Mouse (Mus musculus) MEL (cell line): ENCODE results near the gene Gtf2h1.

ENCODE experiments used
- POLR2A ChIP-seq, 2 experiments: IDR thresholded peaks; 2 replicates each; pipeline ENCODE4 v1.6.1; 2011 to 2012; ENCODE audit warnings: low read length in 2 of 2, mild to moderate bottlenecking in 2 of 2, control low read depth in 1 of 2, improper control_type of control experiment in 1 of 2, low read depth in 1 of 2, moderate library complexity in 1 of 2; ENCODE audit not compliant: control insufficient read depth in 1 of 2, insufficient read depth in 1 of 2, poor library complexity in 1 of 2
- TAL1 ChIP-seq: IDR thresholded peaks from 2 replicates; pipeline ENCODE4 v1.6.1; 2012; ENCODE audit warnings: mild to moderate bottlenecking, inconsistent platforms, low read length, moderate library complexity, mixed read lengths

DNA sequence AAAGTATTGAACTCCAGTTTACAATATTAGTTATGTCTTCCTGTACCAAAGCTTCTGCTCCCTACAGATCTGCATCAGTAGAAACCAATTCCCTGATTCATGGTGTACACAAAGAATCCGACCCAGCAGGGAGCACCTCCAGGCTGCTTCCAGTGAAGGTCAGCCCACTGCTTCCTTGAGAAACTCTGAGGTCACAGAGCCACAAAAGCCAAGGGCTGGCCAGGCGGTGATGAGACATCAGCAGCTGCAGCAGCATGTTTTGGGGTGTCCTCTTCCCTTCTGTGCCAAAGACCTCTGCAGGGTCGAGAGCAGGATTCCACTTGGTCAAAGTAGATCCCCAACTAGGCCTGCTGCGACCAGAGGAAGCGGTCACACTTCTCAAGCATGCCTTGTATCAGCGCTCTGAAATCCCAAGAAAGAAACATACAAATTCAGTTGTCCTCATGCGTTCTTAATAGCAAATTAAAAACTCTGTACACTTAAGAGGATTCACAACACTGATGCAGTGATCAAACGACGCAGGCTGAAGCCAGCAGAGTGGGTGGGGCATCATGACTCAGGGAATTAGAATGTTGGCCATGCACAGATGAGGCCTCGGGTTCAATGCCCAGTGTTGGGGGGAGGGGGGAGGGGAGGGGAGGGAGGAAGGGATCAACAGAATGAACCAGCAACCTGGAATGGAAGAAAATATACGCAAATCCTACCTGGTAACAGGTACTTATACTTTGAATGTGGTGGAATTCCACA lies 34.7 kb upstream of the Gtf2h1 start:
- no peak for TF ChIP-seq POLR2A (IDR thresholded peaks at IDR 0.05; ENCODE audit: control insufficient read depth in 1 of 2, insufficient read depth in 1 of 2, low read depth in 1 of 2, low read length in 2 of 2, poor library complexity in 1 of 2)
- no peak for TF ChIP-seq TAL1
